Mouse (Mus musculus) E14TG2a.4 (cell line): ENCODE results near the gene Traf3ip2.

Experiments
- CTCF ChIP-seq: conservative IDR thresholded peaks from 2 replicates; pipeline ENCODE4 v1.5.1; 2014; ENCODE audit warnings: low read length
- POU5F1 ChIP-seq: IDR thresholded peaks from 2 replicates; pipeline ENCODE4 v1.6.1; 2014; ENCODE audit warnings: low read length, borderline replicate concordance

DNA sequence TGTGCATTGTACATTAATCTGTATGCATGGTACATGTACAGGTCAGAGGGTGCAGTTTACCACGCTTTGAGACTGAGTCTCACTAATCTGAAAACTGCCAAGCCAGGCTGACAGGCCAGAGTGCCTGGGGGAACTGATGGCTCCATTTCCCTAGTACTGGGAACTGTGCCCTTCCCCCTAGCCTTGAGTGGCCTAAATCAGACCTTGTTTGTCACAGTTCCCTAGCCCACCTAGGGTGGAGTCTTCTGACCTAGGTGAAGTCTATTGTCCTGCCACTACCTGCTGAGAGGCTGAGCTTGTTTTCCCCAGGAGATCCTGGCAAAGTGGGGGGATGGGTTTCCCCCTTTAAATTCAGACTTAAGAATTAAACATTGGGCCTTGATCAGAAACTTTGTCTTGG, 18.0 kb upstream of the Traf3ip2 start:
- TF ChIP-seq CTCF: no peak
- no peak for TF ChIP-seq POU5F1
